Mouse (Mus musculus): Measurements from ENCODE around the gene Baiap2l1.

Gene Baiap2l1

DNA sequence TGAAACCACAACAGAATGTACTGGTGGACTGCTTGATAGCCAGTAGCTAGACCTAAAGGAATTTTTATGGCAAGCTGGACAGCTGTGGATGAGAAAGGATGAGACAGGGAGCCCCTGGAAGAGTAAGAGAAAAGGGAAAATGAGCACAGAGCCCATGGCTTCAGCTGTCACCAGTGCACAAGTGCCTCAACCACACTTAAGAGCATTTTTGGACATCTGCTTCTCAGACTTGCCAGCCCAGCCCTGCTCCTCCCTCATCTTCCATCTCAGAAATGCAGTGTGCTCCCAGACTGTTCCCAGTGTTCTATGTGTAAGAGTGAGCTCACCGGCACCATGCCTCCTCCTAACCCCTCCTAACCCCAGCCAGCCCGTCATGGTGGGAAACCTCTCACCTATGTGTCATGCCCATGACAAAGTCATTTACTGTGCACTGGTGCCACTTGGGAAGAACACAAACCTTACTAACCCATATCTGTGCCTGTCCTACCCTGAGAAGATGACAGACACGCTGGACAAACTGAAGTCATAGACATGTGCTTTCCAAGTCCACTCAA, 70.6 kb downstream of the Baiap2l1 start:
- in situ Hi-C loops (cut with MboI; ENCODE audit: low sequenced_read_pairs): no loop called here

DNA sequence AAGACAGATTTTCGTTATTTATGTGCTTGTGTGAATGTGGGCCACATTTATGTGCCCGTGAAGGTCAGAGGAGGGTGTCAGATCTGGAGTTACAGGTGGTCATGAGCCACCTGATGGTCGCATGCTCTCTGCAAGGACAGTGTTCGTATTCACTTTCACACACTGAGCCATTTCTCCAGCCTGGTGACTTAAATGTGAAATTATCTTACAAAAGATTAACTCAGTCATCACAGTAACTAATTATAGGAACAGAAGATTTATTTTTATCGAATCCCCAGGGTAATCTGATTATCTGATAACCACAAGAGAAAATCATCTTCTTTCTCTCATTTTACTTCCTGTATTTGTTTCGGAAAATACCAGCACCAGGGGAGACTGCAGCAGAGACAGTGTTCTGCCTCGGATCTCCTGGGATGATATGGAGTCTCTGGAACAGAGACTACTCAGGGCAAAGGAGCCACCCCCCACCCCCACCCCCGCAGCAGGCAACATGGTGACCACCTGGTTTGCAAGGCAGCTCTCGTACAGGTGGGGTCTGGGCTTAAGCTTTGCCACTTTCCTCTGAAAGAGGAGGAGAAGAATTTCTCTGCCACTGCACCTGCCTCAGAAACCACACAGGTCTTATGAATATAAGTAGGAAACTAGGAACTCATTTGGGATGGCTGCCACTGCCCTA, 71.2 kb downstream of the Baiap2l1 start:
- in situ Hi-C loops (cut with MboI; ENCODE audit: low sequenced_read_pairs): no loop called here

DNA sequence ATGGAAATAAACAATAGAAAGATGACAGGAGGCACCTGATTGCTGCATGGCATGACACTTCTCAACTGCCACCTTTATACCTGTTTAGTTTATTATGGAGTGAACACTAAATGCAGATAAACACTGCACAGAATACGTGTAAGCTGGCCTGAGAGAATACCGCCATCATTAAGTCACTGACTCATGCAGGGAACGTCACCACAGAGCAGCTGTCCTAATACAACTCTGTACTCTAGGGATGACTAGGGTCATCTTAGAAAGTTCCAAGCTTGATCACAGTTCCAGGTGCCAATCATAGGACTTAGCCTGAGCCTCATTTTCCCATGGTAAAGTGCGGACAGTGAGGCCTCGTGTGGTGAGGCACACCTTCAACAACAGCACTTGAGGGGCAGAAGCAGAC, 73.3 kb downstream of the Baiap2l1 start:
- in situ Hi-C loops (cut with MboI; ENCODE audit: low sequenced_read_pairs): no loop called here

DNA sequence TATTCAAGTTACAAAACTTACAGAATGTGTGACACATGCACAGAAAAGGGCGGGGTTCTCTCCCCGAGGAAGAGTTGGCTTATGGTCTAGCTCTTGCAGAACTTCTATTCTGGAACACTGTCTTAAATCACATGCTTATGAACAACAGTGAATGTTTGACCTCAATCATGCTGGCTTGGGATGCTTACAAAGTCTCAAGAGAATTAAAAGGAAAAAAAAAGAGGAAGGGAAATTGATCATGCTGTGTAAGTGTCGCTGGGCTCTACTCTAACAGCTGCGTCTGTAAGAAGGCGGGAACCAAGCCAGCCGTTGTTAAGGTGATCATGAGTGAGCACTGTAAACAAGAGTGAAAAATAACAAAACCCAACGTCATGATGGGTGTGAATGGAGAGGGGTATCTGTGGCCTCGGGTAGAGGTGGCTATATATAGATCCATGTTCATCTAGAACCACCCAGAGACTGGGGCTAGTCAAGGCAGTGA, 74.3 kb downstream of the Baiap2l1 start:
- in situ Hi-C loops (cut with MboI; ENCODE audit: low sequenced_read_pairs): no loop called here

DNA sequence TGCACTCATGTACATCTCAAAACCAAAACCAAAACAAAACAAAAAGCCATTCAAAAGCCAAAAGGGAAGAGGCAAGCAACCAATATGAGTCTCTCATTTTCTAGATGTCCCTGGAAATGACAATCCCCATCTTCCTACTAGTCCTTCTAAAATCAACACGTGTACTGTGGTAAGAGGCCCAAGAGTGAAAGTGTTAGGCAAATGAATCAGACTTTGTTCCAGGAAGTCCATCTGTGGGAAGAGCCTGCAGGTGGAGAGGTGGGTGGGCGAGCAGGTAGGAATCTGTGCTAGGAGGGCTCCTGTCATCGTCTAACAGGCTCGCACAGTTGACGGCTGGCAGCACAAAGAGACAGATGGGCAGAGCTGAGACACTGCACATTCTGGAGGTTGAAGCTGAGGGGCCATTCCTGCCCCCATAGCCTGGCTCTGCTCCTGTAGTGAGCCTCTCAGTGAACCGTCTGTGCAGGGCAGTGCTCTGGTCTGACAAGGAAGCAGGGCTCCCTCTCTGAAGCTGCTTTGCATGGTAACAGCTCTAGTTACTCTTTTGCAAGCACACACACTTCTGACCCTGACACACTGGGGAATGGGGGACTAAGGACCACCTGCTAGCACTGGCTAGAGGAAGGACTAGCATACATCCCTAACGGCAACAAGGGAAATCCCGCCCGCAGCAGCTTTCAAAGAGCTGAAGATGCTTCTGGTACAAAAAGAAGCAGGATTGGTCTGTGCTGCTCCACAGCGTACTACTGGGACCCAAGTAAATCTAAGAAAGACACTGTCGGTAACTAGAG, 75.2 kb downstream of the Baiap2l1 start:
- in situ Hi-C loops (cut with MboI; ENCODE audit: low sequenced_read_pairs): no loop called here

DNA sequence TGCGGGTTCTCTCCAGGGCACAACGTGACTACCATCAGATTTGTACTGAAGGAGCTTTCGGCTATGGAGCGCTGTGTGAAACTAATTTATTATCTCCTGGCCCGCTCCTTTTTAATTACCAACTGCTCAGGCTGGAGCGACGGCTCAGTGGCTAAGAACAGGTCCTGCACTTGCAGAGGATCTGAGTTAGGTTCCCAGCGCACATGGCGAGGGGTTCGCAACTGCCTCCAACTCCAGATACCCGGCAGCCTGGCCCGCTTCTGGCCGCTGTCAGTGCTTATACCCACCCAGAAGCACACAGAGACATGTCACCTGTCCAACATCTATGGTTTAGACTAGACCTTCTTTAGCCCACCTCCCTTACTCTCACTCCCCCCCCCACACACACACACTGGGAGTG, 78.0 kb downstream of the Baiap2l1 start:
- in situ Hi-C loops (cut with MboI; ENCODE audit: low sequenced_read_pairs): no loop called here

DNA sequence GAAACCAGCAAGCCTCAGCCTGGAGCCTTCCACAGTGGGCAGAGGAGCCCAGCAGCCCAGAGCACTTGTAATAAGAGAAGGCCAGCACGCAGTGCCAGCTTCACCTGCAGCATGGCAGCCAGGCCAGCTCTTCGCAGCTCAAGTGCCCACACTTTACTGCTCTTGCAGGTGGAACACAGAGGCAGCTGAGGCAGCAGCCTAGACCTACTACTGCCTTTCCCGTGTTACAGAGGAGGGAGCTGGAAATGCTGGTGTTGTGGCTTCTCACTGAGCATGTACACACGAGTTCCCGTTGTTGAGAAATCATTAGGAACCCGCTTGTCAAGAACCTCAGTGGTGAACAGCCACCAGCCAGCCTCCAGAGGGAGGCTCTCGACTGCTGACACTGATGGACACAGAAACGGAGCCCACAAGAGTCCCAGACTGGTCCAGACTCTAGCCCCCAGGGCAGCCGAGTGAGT, 78.8 kb downstream of the Baiap2l1 start:
- in situ Hi-C loops (cut with MboI; ENCODE audit: low sequenced_read_pairs): no loop called here

DNA sequence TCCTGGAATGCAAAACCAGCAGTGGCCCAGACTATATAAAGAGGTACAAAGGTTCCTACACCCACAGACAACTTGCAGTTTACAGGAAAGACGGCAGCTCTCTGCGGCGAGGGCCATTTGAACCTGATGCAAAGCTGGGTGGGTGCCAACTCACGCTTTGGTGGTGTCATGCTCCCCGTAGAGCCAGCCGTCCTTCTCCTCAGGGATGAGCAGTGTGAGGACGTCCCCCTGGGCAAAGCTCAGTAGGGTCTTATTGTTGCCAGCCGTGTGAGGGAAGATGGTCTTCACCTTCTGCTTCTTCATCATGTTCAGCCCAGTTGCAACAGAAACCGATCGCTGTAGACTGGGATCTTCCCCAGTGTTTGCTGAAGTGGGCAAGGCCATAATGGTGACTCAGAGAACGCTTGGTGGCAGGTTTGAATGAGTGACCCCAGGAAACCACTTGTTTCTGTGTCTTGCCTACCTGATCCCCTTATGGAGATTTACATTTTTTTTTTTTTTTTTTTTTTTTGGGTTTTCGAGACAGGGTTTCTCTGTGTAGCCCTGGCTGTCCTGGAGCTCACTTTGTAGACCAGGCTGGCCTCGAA, 79.4 kb downstream of the Baiap2l1 start:
- in situ Hi-C loops (cut with MboI; ENCODE audit: low sequenced_read_pairs): no loop called here

DNA sequence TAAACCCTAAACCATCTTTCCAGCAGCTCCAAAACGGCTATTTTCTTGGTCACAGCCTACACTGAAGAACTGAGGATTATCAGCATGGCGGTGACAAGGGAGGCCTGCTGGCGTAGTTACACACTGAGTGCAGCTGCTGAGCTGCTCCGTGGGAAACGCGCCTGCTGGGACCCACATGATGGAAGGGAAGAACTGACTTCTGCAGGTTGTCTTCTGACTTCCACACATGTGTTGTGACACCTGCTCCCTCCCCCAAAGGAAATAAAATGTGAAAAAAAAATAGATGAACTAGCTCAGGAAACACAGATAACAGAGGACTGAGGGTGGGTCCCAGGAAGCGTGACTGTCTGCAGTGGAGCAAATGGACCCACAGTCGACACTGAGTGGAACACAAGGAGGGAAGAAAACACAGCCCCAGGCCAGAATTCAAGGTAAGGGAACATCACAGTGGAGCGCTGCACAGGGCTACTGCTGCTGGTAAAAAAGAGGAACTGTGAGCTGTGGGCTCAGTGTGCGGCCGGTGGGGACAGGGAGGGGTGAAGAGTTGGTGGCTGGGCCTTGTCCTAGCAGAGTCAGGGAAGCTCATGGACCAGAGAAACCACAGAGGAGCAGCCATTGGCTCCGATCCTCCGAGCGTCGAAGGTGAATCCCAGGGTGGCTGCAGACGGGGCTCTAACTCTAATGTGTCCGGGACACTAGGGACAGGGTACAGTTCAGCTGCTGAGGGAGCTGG, 80.8 kb downstream of the Baiap2l1 start:
- in situ Hi-C loops (cut with MboI; ENCODE audit: low sequenced_read_pairs): no loop called here

DNA sequence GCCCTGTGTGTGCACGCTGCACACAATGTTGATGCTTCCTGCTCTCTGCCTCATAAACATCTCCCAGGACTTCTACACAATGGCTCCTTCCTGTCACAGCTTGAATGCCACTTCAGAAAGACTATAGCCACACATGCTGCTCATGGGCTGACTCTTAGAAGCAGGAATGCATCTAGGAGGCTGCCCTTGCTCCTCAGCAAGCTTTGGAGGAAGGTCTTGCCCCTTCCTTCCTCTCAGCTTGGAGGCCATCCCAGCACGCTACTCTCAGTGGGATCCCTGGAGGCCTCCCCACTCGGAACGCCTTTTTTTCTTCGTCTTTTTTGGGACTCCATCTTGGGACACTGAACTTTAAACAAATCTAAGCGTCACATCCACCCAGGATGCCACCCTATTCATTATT, 83.0 kb downstream of the Baiap2l1 start:
- in situ Hi-C loops (cut with MboI; ENCODE audit: low sequenced_read_pairs): no loop called here

DNA sequence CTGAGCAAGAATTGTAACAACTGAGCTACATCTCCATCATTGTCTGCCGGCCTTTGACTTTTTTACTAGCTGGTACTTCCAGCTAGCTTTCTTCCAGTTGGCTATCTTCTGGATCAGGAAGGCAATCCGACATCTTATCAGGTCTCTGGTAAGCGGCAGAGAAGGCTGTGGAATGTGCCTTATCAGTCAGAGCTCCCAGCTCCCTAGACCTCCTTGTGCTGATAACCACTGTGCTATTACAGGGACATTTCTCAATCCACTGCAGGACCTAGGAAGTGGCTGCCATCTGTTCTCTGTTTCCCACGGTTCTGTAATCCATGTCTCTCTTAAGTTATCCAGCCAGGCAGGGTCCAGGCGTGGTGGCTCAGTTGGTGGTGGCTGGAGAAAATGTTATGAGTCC, 86.1 kb downstream of the Baiap2l1 start:
- in situ Hi-C loops (cut with MboI; ENCODE audit: low sequenced_read_pairs): no loop called here

DNA sequence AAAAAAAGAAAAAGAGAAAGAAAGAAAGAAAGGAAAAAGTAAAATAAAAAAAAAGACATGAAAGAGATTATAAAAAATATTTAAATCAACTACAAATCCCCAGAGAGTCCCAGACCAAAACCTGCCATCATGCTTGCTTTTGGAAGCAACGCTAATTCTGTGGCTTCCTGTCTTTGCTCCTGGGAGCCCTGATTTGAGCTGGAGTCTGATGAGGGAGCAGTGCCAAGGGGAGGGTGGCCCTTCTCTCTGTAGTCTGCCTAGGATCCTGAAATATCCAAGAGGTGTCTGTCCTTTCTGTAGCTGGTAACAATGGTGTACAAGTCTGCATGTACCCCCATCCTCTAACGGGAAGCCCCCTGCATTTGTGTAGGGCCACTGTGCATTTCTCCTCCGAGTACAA, 86.8 kb downstream of the Baiap2l1 start:
- in situ Hi-C loops (cut with MboI; ENCODE audit: low sequenced_read_pairs): no loop called here

DNA sequence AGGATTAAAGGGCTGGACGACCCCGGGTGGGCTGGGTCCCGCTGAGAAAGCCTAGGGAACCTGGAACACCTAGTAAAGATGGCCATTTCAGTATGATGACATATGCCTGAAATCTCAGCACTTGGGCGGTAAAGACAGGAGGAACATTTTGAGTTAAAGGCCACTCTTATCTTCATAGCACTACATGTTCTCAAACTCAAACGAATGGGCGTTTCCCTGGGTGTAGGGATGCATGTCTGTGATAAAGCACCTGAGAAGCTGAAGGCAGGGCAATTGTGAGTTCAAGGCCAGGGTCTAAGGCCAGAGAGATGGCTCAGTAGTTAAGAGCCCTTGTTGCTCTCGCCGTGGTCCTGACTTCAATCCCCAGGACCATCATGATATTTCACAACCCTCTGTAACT, 87.5 kb downstream of the Baiap2l1 start:
- in situ Hi-C loops (cut with MboI; ENCODE audit: low sequenced_read_pairs): no loop called here

DNA sequence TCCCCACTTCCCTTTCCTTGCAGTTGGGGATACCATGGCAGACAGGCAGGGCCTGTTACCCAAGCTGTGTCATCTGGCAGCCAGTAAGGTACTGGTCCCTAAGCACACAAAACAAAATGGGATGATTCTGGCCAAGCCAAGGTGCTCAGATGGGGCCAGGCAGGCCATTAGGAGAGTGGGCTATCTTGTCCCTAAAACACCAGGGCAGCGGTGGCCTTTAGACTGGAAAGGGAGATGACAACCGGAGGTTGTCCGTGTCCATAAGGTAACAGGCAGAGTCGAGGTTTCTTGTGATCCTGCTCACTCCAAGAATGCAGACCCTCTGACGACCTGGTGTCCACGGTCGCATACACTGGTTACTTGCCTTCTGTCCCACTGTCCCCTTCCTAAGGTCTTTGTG, 88.0 kb downstream of the Baiap2l1 start:
- in situ Hi-C loops (cut with MboI; ENCODE audit: low sequenced_read_pairs): no loop called here

DNA sequence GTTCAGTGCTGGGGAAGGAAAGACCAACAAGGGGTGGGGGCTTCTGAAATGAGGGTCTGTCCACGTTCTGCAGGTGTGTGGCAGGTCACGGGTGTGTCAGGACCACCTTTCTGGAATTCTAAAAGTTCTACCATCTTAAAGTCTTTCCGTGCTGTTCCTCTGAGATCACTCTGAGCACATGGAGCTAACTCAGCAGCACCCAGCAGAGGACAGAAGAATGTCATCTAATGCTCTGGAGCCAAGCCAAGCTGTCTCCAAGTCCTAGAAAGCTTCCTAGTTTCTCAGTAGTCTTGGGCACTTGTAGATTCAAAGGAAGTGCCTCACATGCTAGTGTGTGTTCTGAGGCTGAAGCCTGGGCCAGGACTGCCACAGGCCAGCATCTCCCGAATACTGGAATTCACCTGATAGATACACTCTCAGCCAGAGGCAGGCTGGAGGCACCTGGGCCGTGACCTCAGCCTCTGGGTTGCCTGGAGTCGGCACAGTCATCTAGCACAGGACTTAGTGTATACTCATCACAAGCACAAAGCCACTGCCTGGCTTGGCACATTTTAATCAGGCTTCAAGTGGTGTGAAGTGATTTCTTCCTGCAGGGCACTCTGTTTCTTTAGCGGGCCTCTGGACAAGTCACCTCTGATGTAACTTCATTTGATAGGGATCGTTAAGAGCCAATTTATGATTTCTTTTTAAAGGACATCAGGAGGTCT, 90.2 kb downstream of the Baiap2l1 start:
- in situ Hi-C loops (cut with MboI; ENCODE audit: low sequenced_read_pairs): no loop called here

DNA sequence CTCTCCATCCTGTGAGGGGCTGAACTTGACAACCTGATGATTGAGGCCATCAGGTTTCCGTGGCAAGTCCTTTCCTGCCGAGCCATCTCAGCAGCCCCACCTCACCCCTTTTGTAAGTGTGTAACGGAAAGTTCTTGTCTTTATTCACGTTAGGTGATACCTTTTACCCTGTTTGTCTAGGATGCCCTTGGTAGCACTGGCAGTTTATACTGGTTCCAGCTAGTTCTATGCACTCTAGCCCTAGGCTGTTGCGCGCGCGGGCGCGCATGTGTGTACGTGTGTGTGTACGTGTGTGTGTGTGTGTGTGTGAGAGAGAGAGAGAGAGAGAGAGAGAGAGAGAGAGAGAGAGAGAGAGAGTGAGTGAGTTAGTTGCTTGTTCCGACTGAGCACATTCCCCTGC, 94.4 kb downstream of the Baiap2l1 start:
- in situ Hi-C loops (cut with MboI; ENCODE audit: low sequenced_read_pairs): no loop called here

DNA sequence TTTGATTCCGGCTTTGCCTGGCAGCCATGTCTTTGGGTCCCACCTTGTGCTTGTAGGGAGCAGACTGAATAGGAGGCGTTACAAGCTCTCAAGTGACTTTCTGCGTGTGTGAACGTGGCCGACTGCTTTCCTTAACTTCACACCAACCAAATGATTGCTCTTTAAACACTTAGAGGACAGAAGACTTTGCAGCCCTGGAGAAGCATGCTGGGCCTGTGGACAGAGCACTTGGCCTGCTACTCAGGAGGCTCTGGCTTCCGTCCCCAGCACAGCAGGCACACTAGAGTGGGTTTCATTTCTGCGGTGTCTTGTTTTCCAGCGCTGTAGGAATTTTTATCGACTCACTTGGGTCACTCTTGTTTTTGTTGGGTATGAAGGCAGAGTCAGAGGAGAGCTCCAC, 94.8 kb downstream of the Baiap2l1 start:
- in situ Hi-C loops (cut with MboI; ENCODE audit: low sequenced_read_pairs): no loop called here

DNA sequence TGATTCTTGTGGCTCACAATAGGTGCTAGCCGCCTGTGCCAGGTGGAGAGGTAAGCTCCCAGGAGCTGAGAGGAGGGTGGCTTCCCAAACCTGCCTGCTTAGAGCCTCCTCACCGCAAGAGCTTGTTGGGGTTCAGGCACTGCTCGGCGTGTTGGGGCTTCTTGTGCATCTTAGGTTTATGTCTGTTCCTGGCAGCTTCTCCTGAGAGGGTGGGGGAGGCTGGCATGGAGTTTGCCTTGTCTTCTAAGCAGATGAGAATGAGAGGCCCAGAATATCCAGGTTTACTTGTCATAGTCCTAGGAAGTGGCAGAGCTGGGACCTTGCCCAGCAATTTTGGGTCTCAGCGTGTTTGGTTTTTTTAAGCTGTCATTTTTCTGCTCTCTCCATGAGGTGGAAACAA, 96.1 kb downstream of the Baiap2l1 start:
- in situ Hi-C loops (cut with MboI; ENCODE audit: low sequenced_read_pairs): no loop called here

DNA sequence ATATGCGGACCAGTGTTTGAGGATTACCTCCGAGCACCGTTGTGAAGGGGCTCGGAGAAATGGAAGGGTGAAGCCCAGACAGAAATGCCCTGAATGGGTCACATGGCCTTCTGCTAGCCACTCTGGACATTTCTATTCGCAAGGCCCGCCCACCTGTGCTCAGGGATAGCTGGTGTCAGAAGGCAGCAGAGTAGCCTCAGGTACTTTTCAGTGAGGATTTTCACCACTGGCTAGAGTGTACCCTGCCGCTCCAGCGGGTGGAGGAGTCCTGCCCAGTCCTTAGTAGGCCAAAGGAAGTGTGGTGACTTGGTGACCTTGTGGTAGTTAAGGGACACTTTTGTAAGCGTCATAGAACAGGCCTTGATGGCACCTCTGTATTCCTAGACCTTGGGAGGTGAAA, 96.6 kb downstream of the Baiap2l1 start:
- in situ Hi-C loops (cut with MboI; ENCODE audit: low sequenced_read_pairs): no loop called here

DNA sequence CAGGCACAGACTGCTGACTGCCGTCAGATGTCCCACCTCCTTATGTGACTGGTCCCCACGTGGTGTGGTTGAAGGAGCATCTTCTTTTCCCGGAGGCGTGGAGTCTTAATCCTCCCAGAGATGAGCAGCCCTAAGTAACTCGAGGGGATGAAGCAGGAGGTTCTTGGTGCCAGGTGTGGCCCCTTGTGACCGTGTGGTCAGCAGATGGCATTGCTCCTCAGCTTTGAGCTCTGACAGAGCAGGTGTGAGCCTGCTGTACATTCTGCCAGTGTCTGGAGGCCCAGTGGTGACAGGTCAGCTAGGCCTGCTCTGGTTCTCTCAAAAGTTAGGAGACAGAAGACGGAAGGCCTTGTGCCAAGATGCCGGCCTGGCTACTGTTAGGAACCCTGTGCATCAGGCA, 97.4 kb downstream of the Baiap2l1 start:
- in situ Hi-C loops (cut with MboI; ENCODE audit: low sequenced_read_pairs): no loop called here

Data from CH12F3 (cell line).